Mouse (Mus musculus) v-Abl transformed pro-B cells (cell line): ENCODE results near the gene Fam117a.

Experiments
- in situ Hi-C, 2 experiments: fragments of 400-800 bp; cut with MboI; formaldehyde crosslinking; loops; one replicate each; pipeline ENCODE4 v1.15.1; 2025; ENCODE audit not compliant: unreplicated experiment in 2 of 2

The Fam117a gene

DNA sequence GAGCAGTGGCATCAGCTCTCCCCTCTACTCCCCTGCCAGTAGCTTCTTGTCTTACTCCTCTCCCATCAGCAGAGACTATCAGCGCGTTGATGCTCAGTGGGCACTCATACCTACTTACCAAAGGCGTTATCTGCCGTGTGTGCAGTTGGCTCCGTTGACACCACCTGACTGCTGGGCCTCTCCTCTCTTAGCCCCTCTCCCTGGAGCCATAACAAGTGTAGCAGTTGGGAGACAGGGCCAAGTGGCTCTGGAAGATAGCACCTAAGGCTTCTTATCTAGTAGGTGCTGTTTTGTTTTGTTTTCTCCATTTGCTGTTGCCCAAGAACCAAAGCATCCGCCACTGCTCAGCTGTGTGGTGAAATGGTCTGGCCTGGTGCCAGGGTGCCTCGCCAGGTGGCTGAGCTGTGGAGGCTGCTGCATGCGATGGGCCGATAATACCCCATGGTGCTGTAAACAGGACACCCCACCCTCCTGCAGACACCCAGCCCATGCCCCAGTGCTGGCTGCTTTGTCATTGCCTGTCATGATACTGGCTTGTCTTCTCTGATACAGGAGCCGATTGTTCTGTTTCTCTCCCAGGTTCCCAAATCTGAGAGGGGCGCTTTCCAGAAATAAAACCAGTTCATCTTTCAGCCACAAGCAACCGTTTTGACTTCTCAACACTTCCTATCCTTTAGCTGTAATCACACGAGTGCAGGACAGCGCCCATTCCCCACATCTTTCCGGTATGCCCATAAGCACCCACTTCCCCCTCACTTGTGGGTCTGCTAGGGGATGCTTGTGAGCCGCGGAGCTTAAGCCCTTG lies 19.9 kb downstream of the Fam117a start:
- in situ Hi-C loops: no loop called here

DNA sequence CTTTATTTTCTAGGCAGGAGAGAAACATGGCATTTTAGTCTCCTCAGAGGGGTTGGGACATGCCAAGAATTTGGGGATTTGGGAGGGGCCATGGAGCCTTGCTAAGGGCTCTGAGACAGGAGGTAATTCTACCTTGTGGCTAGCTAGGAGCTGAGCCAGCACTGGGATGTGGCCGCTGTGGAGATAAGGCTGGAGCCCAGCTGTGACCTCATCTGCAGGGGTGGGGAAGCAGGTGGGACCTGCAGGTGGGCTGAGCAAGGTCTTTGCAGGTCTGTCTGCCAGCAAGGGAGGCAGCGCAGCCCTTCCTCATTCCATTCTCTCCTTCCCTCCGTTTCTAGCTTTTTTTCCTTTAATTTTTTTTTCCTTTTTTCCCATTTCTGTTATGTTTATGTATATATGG lies 21.4 kb downstream of the Fam117a start:
- in situ Hi-C loops: no loop called here

DNA sequence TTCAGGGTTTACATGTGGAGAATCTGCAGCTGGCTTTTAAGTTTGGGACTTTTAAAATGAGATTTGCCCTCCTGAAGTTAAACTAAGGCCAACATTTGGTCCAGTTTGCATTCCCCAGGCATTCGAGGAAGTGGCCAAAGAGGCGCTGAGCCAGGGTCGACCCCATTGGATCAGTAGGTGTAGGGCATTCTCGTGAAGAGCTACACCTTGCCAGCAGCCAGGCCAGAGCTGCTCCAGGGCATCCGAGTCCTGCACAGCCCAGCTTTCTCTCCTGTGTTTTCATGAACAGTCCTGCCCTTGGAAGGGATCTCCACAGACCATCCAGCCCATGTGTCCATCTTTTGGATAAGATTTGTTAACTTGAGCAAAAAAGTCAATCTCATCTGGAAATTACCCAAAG lies 27.6 kb downstream of the Fam117a start:
- in situ Hi-C loops: no loop called here

DNA sequence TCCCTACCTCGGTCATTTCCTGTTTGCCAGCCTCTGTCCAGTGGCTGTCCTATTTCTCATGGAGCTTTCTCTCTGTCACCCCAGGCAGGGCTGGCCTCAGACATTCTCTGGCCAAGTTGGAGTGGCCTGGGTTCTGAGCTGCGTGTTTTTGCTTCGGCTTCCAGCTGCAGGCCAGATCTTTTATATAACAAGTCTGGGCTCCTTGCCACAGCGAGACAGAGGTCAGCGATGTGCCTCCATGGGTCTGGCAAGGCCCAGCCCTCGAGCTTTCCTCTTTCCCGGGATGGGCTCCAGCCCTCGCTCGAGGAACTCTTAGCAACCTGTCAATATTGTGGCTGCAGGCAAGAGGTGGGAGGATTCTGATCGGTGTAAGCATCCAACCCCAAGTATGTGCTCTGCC lies 28.8 kb downstream of the Fam117a start:
- in situ Hi-C loops: loop anchor here (5.0 kb wide), 2 partner anchors 33 to 43 kb away; no protein-coding TSS in a partner anchor

DNA sequence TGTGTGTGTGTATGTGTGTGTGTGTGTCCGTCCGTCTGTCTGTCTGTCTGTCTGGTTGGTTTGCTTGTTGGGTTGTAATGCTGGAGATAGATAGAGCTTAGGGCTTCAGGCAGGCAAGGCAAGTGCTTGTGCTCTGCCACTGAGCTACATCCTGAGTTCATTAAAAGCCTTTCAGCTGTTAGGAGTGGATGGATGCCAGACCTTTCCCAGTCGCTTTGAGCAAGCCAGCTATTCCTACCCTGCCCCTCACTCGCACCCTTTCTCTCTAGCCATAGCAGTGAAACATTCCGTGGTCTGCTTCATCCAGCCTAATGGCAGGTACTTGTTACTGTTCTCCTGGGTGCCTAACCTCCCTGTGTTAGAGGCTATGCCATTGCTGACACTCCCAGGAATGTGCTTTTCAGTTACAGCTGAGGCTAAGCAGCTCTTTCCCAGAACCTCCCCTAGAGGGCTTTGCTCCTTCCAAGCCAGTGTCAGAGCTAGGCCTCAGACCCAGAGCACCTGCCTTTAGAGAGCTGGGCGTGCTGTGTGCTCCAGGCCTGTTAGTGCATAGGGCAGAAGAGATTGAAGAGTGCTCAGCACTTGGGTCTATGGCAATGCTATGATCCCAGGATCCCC lies 29.6 kb downstream of the Fam117a start:
- in situ Hi-C loops: loop anchor here (5.0 kb wide), 2 partner anchors 34 to 44 kb away; no protein-coding TSS in a partner anchor

DNA sequence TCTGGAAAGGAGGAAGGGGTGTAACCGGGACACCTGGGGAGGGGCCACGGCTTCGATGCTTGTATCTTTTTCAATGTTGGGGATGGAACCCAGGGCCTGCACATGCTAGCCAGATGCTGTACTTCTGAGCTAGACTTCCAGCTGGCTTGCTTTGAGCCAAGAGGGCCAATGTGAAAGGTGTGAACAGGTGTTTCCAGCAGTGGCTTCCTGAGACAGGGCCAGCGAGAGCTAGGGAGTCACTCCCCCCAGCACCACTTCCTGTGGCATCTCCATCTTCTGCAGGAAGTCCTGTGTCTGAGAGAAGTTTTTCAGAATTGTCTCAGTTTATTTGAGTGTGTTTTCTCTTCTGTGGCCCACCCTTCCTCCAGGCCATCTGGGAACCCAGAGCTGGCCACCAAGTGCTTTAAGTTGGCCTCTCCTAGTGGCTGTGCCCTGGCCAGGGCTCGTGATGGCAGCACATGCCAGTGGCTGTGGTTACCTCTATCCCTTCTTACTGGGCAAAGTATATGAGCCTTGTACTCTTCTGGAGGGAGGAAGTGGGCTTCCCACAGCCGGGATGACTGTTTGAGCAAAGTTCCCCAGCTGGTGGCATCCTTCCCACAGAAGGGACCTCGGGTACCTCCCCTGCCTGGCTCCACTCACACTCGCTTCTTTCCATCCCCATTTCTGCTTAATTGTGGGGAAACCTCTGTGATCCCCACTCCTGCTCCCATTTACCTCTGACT lies 30.4 kb downstream of the Fam117a start:
- in situ Hi-C loops: loop anchor here (5.0 kb wide), 2 partner anchors 35 to 45 kb away; no protein-coding TSS in a partner anchor

DNA sequence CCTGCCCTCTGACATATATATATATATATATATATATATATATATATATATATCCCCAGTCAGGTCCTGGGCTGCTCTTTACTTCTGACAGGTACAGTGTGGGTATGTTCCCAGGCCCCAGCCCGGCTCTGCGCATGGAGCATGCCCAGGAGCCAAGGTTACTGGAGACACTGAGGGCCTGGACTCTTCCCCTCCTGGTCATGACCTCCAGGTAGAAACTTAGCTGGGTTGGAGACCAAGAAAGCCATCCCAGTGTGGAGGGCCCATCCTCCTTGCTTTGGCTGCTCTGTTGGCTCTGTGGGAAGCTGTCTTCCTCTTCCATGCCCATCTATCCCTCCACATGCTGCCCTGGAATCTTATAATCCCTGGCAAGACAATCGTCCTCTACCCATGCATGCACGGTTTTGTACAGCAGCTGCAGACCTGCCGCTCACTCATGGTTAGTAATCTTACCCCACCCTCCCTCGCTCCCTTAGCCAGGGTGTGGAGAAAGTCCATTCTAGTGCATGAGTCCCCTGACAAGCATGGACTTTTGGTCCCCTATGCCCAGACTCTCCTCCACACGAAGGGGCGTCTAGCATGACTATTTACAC lies 31.5 kb downstream of the Fam117a start:
- in situ Hi-C loops: loop anchor here (5.0 kb wide), 2 partner anchors 36 to 46 kb away; no protein-coding TSS in a partner anchor

DNA sequence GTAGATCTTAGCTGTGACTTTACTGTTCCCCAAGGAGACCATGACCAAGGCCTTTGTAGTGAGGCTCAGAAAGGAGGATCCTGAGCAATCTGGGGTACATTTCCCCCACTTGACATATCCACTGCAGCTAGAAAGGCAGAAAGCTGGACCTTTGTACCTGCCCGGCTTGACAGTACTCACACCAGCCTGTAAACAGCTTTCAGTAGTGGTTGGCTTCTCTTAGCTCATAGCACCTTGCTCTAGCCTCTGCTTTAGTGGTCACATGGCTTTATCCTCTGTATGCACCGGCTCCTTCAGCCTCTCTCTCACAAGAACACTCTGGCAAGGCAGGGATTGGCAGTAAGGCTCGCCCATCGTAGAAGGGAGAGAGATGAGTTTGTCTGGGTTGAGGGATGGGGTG lies 32.1 kb downstream of the Fam117a start:
- in situ Hi-C loops: loop anchor here (5.0 kb wide), 2 partner anchors 37 to 47 kb away; no protein-coding TSS in a partner anchor

DNA sequence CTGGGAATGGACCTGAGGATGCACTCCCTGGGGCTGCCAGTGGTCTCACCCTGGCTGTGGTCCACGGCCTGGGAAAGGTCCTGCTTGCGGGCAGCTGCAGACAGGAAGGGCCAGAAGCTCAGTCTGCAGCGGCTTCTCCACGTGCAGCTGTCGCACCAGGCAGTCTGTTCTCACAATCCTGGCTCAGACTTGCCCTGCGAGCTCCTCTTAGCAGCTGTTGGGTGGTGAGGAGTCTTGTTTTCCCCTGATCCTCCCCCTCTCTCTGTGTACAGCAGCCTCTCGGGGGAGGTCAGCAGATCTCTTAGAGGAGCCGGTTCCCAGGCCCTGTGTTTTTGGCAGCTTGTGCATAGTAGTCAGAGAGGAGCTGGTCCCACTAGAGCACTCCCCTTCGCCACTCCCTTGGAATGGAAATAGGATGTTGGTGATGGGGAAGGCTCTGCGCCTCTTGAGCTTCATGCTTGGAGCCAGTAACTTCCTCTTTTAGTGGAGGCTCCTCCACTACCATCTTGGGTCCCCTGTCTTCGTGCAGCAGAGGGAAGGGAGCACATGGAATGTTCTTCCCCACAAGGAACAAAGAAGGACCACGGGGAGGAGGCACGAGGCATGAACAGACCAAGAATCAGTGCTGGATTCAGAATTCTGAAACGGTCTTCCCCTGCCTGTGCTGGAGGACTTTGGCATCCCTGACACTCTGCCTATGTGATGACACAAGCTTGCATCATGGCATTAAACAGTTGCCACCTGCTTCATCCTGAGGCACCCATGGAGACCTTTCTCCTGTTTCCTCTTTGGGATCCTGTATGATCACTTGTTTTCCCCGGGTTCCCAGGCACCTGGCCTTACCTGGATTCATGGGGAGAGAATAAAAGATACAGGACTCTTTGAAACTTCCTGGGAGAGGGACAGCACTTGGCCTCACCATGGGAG lies 33.4 kb downstream of the Fam117a start:
- in situ Hi-C loops: loop anchor here (5.0 kb wide), 2 partner anchors 38 to 48 kb away; no protein-coding TSS in a partner anchor

DNA sequence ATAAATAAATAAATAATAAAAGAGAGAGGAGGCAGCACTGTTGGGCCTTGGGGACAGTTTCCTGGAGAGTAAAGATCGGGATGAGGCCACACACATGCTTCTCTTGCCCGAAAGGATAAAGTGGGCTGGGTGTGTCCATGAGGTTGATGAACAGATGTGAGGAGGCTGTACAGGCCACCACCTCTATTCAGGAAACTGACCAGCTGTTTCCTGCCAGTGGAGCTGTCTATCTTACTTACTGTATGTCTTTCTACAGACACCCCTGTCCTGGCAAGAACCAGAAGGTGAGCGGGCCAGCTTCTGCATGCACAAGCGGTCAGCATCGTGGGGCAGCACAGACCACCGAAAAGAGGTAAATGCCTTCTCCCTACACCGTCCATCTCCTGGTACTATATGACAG lies 34.4 kb downstream of the Fam117a start:
- in situ Hi-C loops: no loop called here

DNA sequence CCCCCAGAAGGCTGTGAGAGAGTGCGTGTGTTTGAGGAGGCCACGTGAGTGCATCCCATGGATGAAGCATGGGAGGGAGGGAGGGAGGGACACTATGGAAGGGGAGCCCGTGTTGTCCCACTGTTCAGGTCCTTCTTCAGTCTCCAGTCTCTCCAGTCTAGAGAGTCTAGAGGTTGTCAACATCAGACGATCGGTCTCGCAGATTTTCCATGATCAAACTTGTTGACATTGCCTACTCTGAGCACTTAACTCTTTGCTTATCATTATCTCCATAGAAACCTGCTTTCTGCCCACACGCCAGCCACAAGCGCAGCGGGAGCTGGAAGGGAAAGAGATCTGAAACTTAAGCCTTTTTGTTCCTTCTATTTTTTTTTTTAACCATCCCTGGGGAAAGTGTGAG lies 42.1 kb downstream of the Fam117a start:
- in situ Hi-C loops: loop anchor here (25.0 kb wide), 2 partner anchors 267 to 283 kb away; partner anchors contain the start of genes Dlx3 (in 1 of the 2) and Phb (in 1 of the 2)

DNA sequence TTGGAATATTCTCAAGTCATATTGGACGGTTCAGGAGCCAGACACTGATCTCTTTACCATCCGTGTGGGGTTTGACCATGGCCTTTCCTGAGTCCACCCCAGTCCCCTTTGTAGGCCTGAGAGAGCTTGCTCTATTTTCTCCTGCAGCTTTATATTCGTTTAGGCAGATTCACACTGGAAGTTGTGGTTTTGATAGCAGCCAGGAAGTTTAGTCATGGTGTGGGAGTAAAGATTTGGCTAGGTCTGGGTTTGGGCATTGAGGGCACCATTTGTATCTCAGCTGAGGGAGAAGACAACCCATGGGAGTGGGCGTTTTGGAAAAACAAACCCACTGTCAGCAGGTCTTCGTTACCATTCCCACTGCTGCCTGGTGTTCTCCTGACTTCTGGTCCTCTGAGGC lies 42.7 kb downstream of the Fam117a start:
- in situ Hi-C loops: loop anchor here (25.0 kb wide), 2 partner anchors 267 to 283 kb away; partner anchors contain the start of genes Dlx3 (in 1 of the 2) and Phb (in 1 of the 2)

DNA sequence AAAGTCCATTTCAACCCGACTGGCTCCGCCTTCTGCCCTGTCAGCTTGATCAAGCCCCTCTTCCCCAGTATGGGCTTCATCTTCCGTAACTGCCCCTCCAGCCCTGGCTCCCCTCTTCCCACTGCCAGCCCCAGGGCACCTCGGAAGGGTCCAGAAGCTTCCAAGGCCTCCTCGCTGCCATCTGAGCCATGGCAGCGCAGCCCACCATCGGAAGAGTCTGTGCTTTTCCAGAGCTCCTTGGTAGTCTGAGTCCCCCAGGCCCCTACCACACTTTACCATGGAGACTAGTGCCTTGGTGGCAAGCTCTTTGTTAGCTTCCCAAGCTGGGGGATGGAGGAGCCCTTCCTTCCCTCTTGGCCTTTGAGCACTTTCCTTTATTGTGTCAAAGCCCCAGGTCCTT lies 43.9 kb downstream of the Fam117a start:
- in situ Hi-C loops: loop anchor here (5.0 to 25.0 kb wide), 4 partner anchors 68 to 654 kb away; partner anchors contain the start of genes Dlx3 (in 1 of the 2), Kat7 (in 1 of the 2), Phb (in 1 of the 2) and Snf8 (in 1 of the 2)

DNA sequence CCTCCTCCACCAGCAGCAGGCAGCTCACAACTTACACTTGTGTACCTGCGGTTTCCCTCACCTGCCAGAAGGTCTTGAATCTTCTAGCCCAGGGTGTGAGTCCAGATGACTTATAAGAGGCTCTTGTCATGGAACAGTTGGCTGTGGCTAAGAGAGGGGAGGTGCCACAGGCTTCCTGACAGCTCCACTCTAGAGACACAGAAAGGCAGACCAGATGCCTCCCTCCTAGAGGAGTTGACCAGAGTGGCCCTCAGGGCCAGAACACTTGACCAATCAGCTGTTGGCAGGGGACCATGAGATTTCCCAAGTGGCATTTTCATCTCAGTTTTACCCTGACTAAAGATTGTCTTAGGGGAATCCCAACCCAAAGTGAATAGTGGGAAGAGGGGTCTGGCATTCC lies 44.3 kb downstream of the Fam117a start:
- in situ Hi-C loops: loop anchor here (5.0 to 25.0 kb wide), 4 partner anchors 69 to 654 kb away; partner anchors contain the start of genes Dlx3 (in 1 of the 2), Kat7 (in 1 of the 2), Phb (in 1 of the 2) and Snf8 (in 1 of the 2)

DNA sequence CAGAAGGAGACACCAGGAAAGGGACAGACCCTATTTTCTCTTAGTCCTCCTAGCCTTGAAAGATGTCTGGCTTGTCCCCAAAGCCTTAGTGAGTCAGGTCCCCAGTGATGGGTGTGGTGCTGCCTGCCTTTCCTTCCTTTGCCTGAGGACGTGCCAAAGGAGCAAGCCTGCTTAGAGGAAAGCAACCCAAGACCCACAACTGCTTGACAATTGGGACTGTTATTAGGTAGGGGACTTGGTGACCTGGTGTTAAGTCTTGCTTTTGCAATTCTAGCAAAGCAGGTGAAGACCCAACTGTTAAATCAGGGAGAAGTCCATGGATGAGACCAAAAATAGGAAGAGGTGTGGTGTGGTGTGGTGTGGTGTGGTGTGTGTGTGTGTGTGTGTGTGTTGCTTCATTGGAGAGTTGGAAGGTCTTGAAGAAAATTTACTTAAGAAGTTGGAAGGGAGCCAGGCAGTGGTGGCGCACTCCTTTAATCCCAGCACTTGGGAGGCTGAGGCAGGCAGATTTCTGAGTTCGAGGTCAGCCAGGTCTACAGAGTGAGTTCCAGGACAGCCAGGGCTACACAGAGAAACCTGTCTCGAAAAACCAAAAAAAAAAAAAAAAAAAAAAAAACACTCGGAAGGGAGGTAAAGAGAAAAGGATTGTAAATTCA lies 46.6 kb downstream of the Fam117a start:
- in situ Hi-C loops: loop anchor here (5.0 to 25.0 kb wide), 4 partner anchors 71 to 651 kb away; partner anchors contain the start of genes Dlx3 (in 1 of the 2), Kat7 (in 1 of the 2), Phb (in 1 of the 2) and Snf8 (in 1 of the 2)

DNA sequence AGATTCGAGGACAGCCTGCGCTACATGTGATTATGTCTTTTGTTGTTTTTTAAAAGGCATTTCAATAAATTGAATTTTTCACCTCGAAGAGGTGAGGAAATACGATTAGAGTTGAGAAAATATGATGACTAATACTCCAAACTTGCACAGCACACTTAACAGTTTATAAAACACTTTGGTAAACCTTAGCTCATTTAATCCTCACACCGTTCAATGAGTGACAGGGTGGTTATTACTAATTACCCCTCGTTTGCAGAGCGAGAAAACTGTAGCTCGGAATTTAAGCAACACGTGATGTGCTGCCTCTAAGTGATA lies 47.1 kb downstream of the Fam117a start:
- in situ Hi-C loops: loop anchor here (5.0 to 25.0 kb wide), 4 partner anchors 72 to 651 kb away; partner anchors contain the start of genes Dlx3 (in 1 of the 2), Kat7 (in 1 of the 2), Phb (in 1 of the 2) and Snf8 (in 1 of the 2)

DNA sequence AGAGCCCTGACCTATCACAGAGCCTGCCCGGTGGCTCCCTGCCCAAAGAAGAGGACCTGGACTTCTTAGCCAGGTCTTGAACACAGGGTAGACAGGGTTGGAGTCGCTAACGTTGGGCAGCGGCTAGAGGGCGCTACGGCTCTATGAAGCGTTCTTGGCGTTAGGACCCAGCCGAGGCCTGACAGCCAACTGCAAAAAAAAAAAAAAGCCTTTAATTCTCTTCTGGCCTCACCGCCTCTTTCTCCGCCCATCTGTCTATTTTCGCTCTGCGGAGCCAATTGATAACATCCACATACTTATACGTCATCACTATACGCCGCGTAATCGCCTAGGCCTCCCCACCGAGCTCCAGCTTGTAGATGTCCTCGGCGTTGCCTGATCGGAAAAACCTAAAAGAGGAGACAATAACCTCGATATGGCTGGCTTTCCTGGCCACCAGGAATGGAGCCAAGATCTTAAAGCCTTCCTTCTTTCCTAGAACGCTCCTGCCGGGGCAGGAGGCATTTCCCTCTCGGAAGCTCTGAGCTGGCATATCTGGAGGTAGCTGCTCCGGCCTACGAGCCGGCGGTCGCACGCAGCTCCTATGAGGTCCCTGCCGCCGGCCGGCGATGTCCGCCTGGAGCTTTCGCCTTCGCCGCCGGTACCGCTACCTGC lies 47.6 kb downstream of the Fam117a start, which contains the start of gene Slc35b1:
Gene Slc35b1 (plus strand): TSS at position 374 of the 654 bp plus-strand sequence.
- in situ Hi-C loops: loop anchor here (5.0 to 25.0 kb wide), 4 partner anchors 72 to 650 kb away; partner anchors contain the start of genes Dlx3 (in 1 of the 2), Kat7 (in 1 of the 2), Phb (in 1 of the 2) and Snf8 (in 1 of the 2)
